Mouse (Mus musculus): Measurements from ENCODE around the gene Aldh3b3.
"Not testable (repeated sequence)": the region's sequence is repeated elsewhere in the genome, so short reads cannot be mapped to it uniquely, and the experiment has no call there.

The Aldh3b3 gene

DNA sequence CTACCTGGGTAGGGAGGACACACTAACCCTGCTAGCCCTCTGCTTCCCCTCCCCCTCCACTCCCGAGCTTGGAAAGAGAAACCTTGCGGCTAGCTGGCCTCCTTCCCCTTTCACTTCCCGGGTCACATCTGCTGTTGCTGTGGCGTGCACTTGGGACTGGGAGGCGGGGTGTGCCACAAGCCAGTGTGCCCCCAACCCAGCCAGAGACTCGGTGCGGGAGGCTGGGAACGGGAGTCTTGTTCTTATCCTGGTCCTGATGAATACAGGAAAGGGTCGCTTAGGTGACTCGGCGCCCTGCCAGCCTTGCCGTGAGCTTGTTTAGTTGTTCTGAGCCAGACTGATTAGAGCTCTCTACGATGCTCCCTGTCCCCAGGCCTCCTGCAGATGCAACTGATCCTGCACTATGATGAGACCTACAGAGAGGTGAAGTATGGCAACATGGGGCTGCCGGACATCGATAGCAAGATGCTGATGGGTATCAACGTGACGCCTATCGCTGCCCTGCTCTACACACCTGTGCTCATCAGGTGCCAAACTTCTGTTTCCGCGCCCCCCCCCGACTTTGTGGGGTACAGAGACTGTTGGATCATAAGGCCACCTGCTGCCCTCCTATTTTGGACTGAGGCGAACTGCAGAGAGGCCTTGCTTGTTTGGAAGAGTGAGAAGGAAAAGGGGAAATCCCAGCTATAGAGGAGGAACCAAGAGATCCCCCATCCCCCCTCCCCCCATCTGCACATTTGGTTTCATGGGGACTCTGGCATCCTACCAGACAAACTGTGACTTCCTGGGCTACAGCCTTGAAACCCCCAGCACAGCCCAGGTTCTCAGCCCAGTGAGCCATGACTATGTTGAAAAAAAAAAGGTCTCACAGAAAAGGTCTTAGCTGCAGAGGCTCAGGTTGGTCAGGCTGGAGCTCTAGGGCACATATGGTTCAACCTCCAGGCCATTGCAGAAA, 22.3 kb upstream of the Aldh3b3 start:
- peak; percentile 47 to 66 for DNase-seq

GRCm38 (mm10) chr19:3942315-3942714, 16.1 kb upstream of the Aldh3b3 start:
- DNase-seq = no peak

DNA sequence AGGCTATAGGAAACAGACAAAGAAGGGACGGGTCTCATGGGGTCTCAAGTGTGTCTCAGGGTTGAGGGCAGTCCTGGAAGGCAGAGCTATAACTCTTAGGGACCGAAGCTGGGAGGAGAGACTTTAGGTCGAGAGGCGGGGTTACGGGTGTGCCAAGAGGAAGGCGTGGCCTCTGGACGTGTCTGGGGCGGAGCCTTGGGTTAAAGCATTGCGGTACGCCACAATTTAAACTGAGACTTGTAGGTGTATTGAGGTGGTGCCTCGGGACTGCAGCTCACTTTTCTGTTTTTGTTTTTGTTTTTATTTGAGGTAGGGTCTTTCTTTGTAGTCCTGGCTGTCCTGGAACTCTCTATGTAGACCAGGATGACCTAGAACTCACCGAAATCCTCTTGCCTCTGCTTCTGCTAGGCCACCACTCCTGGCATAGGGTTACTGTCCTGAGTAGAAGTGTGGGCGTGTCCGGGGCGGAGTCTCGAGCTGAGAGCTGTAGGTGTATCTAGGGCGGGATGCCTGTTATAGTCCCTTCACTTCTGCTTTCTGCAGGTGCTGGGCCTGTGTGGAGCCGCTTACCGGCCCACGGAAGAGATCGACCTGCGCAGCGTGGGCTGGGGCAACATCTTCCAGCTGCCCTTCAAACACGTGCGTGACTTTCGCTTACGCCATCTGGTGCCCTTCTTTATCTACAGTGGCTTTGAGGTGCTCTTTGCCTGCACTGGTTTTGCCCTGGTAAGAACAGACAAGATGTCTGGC, 15.3 kb upstream of the Aldh3b3 start:
- no peak for DNase-seq

GRCm38 (mm10) chr19:3945872-3946564, 12.4 kb upstream of the Aldh3b3 start:
- no peak for DNase-seq

- peak; percentile 89 to 90 for DNase-seq
Measured at GRCm38 (mm10) chr19:3946715-3947114, 11.7 kb upstream of the Aldh3b3 start.

- DNase-seq = no peak
Measured at GRCm38 (mm10) chr19:3947813-3948212, 10.6 kb upstream of the Aldh3b3 start.

DNA sequence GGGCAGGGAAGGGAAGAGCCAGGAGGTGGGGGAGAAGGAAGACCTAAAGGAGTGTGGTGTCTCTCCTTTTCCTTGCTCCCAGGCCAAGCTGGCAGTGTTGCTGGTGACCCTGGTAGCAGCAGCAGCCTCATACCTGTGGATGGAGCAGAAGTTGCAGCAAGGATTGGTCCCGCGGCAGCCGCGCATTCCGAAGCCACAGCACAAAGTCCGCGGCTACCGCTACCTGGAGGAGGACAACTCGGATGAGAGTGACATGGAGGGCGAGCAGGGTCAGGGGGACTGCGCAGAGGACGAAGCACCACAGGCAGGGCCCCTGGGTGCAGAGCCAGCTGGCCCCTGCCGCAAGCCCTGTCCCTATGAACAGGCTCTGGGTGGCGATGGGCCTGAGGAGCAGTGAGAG, 9.9 kb upstream of the Aldh3b3 start:
- DNase-seq = no peak

- DNase-seq = no peak
Measured at GRCm38 (mm10) chr19:3950331-3950730, 8.1 kb upstream of the Aldh3b3 start.

GRCm38 (mm10) chr19:3951461-3951860, 7.0 kb upstream of the Aldh3b3 start:
- DNase-seq = no peak

GRCm38 (mm10) chr19:3952099-3952498, 6.3 kb upstream of the Aldh3b3 start:
- no peak for DNase-seq

GRCm38 (mm10) chr19:3955033-3955432, 3.4 kb upstream of the Aldh3b3 start:
- DNase-seq = no peak

GRCm38 (mm10) chr19:3955804-3956203, 2.6 kb upstream of the Aldh3b3 start:
- DNase-seq = peak; percentile 56 to 58

DNA sequence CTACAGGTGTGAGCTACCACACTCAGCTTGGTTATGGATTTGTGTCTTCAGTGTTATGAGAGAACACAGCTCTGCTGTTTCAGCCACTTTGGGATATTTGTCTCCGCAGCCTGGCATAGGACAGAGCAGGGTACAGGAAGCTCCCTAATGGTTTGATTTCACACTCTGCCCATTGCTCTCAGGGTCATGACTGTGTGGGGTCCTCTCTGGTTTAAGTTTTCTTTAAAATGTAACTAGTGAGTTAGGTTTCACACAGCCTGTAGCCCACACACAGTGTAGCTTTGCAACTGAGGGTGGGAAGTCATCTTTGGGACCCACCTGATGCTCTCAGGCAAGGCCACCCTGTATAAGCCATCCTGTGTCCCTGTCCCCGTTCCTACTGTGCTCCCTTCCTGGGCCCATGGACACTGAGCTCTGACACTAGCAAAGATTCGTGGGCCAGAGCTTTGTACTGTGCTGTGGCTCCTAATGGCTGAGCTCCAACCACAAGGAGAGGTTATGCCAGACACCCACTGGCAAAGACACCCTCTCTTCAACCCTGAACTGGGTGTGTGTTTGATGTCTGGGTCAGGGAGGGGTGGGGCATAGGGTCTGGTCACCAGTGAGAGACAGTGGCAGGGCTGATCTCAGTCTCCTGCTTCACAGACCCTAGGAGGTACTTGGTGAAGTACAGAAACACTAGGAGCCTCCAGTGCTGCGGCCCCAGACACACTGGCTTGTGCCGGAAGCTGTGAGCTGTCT, 979 bp upstream of the Aldh3b3 start:
- DNase-seq = not testable (repeated sequence)

- DNase-seq = no peak
Measured at GRCm38 (mm10) chr19:3959030-3959429, 585 bp downstream of the Aldh3b3 start.

- no peak for DNase-seq
Measured at GRCm38 (mm10) chr19:3960211-3960610, 1.8 kb downstream of the Aldh3b3 start.

DNA sequence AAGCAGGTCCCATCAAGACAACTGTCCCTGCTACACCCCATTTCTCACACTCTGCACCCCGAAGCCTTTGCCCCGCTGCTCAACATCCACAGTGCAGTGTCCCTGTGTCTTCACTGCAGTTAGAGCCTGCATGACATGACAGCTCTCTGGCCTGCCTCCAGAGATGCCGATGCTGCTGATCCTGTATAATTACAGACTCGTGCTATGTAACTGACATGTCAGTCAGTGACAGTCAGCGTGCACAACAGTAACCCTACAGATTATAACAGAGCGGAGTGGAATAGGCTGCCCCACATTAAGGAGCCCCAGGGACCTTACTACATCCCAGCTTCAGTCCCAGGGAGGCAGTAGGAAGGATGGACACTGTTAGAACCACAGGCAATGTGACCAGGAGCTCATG, 3.4 kb downstream of the Aldh3b3 start:
- DNase-seq = not testable (repeated sequence)

DNA sequence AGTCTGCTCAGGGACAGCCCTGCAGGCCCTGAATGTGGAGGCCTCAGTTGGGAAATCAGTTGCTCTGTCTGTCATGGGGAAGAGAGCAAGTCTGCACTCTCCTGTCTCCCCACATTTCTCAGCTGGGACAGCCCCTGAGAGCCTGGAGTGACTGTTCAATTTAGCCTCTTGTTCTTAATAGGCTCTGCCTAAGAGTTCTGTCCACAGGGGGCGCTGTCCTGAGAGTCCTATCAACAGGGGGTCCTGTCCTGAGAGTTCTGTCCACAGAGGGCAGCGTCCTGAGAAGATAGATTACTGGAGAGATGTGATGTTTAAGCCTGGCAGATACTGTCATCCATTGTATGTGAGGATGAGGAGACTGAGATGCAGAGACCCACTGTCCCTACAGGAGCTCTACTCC, 4.0 kb downstream of the Aldh3b3 start:
- peak in 1 of 2 experiments; percentile 63 for DNase-seq

GRCm38 (mm10) chr19:3964030-3964429, 5.6 kb downstream of the Aldh3b3 start:
- DNase-seq = no peak

- peak in 1 of 2 experiments; percentile 31 for DNase-seq
Measured at GRCm38 (mm10) chr19:3966330-3967075, 8.1 kb downstream of the Aldh3b3 start.

GRCm38 (mm10) chr19:3967258-3967657, 8.8 kb downstream of the Aldh3b3 start:
- no peak for DNase-seq

DNA sequence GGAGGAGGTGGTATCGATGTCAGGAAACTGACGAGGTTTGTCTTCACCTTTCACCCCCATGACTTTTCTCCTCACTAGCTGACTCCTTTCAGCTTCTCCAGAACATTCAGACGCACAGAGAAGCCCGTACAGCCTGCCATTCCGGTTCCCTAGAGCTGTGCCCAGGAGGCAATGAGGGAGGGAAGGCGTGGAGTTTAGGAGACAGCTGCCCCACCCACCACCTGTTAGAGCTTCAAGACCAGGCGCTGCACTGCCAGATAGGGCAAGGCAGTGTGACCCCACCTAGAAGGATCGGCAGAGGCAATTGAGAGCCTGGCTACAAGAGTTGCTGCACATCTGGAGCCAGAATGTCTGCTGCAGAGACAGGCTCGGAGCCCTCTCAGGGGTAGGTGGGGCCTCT, 13.8 kb downstream of the Aldh3b3 start, which contains the start of gene Aldh3b2:
Aldh3b2 (plus strand) TSS at position 100 of the 400 bp plus-strand sequence.
- no peak for DNase-seq

- DNase-seq = not testable (repeated sequence)
Measured at GRCm38 (mm10) chr19:3974608-3975007, 16.2 kb downstream of the Aldh3b3 start.
